Mouse (Mus musculus): ENCODE results near the gene Prdx2. TPM values are rescaled to one million over a fixed set of nuclear protein-coding genes. Genes with fewer than 3 reads are reported as not detected.

Prdx2 gene
- total and polyA plus RNA-seq, 2 experiments from 2014 or later: 758 to 809 TPM

DNA sequence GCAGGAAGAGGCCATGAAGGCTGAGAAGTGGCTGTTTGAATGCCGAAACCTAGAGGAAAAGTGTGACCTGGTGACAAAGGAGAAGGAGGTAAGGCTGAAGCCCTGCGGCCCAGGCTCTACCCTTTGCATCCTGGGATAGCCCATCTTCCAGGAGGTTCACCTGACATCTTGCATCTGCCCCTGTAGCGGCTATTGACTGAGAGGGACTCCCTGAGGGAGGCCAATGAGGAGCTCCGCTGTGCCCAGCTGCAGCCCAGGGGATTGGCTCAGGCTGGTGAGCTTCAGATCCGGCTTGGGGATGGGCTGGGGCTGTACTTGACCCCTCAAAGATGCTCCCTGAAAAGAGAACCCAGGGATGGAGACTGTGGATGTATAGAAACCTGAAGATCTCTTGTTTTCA is 27.6 kb downstream of the Prdx2 start:
- 78% methylated on average over 5 of the region's 5 CpGs for WGBS
- H3K27ac ChIP-seq (ENCODE audit: low read depth): no peak overlapping the region
- no peak overlapping the region for H3K4me2 ChIP-seq (ENCODE audit: low read depth, low read length)
- H3K27me3 ChIP-seq (ENCODE audit: control insufficient read depth, insufficient read depth, low read length): peaks cover 16% of the 10 kb centered on the region; the same call in 1 of the 2 replicates
- H3K36me3 ChIP-seq (replicated peaks; ENCODE audit: control insufficient read depth, insufficient read depth, low read length): no peaks in the 10 kb centered on the region
- no peak overlapping the region for H3K9ac ChIP-seq (replicated peaks; ENCODE audit: low read depth, low read length)
- 0 out of 2 replicates have a peak, but pooled peaks cover 2% of the 10 kb centered on the region for H3K4me1 ChIP-seq (ENCODE audit: control insufficient read depth, insufficient read depth)
- DNase-seq (ENCODE audit: low spot score) (no peak), ATAC-seq (ENCODE audit: insufficient read depth, low read depth) (no peak)
- H3K9me3 ChIP-seq (replicated peaks; ENCODE audit: control insufficient read depth, low read length): no peaks in the 10 kb centered on the region
- TF ChIP-seq CTCF (IDR thresholded peaks at IDR 0.05; ENCODE audit: low read depth) (no peak), EP300 (IDR thresholded peaks at IDR 0.05; ENCODE audit: low read depth) (no peak)
- no peak overlapping the region for H3K4me3 ChIP-seq (ENCODE audit: low read depth, low read length)

DNA sequence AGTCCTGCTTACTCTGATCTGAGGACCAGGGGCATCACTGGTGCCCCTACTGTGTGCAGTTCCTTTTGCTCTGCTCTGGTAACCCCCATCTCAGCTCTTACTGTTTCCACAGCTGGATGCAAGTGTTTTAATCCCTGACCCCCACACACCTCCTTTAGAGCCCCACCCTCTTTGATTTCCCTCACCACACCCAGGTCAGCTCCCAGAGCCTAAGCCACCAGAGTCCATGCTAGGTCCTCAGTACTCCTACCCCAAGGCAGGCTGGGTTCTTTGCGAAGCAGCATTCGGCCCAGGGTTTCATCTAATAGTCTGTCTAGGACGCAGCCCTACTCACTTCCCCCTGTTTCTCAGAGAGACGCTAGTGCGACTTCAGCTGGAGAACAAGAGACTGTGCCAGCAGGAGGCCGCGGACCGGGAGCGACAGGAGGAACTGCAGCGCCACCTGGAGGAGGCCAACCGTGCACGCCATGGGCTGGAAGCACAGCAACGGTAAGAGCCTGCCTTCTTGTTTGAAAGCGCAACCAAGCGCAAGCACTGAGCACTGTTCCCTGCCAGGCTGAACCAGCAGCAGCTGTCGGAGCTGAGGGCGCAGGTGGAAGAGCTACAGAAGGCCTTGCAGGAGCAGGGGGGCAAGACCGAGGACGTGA is 28.4 kb downstream of the Prdx2 start:
- no peaks in the 10 kb centered on the region for H3K36me3 ChIP-seq (replicated peaks; ENCODE audit: control insufficient read depth, insufficient read depth, low read length)
- H3K9me3 ChIP-seq (replicated peaks; ENCODE audit: control insufficient read depth, low read length): no peaks in the 10 kb centered on the region
- no peak overlapping the region for H3K27ac ChIP-seq (ENCODE audit: low read depth)
- no peak overlapping the region for H3K9ac ChIP-seq (replicated peaks; ENCODE audit: low read depth, low read length)
- H3K27me3 ChIP-seq (ENCODE audit: control insufficient read depth, insufficient read depth, low read length): peaks cover 16% of the 10 kb centered on the region; the same call in 1 of the 2 replicates
- WGBS: 6% methylated on average over 19 of the region's 19 CpGs
- ATAC-seq (ENCODE audit: insufficient read depth, low read depth): peak; percentile 79
- peak; percentile 85 for DNase-seq (ENCODE audit: low spot score)
- TF ChIP-seq CTCF (IDR thresholded peaks at IDR 0.05; ENCODE audit: low read depth) (peak; percentile 90), EP300 (IDR thresholded peaks at IDR 0.05; ENCODE audit: low read depth) (no peak)
- H3K4me1 ChIP-seq (ENCODE audit: control insufficient read depth, insufficient read depth): 0 out of 2 replicates have a peak, but pooled peaks cover 2% of the 10 kb centered on the region
- H3K4me2 ChIP-seq (ENCODE audit: low read depth, low read length): peak overlapping the region; percentile 20; the same call in 1 of the 2 replicates
- no peak overlapping the region for H3K4me3 ChIP-seq (ENCODE audit: low read depth, low read length)

DNA sequence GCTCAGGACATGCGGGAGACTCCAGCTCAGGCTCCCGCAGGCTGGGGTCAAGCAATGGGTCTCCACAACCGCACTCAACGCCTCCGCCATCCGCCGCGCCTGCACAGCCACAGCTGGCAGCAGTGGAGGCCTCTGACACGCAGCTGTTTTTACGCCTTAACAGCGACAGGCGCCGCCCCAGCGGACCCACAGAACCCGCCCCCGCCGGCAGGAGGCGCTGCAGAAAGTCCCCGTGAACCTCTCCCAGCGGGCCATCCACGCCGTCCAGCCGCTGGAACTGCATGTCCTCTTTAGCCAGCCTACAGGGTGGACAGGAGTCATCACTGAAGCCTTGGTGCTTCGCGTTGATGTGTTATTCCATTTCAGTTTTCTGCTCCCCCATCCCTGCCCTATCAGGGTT is 38.3 kb downstream of the Prdx2 start:
- Histone ChIP-seq H3K4me2 (ENCODE audit: low read depth, low read length) (no peak overlapping the region), H3K9ac (replicated peaks; ENCODE audit: low read depth, low read length) (no peak overlapping the region), H3K36me3 (replicated peaks; ENCODE audit: control insufficient read depth, insufficient read depth, low read length) (no peaks in the 10 kb centered on the region), H3K27ac (ENCODE audit: low read depth) (no peak overlapping the region), H3K9me3 (replicated peaks; ENCODE audit: control insufficient read depth, low read length) (no peaks in the 10 kb centered on the region), H3K4me3 (ENCODE audit: low read depth, low read length) (no peak overlapping the region), H3K4me1 (ENCODE audit: control insufficient read depth, insufficient read depth) (no peaks in the 10 kb centered on the region), H3K27me3 (ENCODE audit: control insufficient read depth, insufficient read depth, low read length) (peaks cover 35% of the 10 kb centered on the region)
- TF ChIP-seq CTCF (IDR thresholded peaks at IDR 0.05; ENCODE audit: low read depth): peak; percentile 22; the same call in 1 of the 2 replicates
- TF ChIP-seq EP300 (IDR thresholded peaks at IDR 0.05; ENCODE audit: low read depth): no peak
- DNase-seq (ENCODE audit: low spot score): no peak
- no peak for ATAC-seq (ENCODE audit: insufficient read depth, low read depth)
- 15% methylated on average over 25 of the region's 25 CpGs for WGBS

DNA sequence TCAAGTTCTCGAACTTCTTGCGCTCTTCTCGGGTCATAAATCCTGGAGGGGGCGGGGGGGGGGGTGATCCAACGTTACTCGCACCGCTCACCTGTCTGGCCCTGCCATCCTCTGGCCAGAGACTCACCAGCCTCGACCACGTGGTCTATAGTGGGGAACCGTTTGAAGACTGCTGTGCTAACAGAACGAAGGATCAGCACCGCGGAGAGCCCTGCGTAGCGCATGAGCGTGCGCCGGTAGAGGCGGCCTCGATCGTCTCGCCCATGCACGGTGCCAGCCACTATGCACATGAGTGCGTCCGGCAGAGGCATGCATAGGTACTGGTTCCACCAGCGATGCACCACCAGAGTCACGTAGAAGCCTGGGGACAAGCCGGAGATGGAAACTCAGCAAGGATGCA is 41.9 kb downstream of the Prdx2 start:
- no peak for ATAC-seq (ENCODE audit: insufficient read depth, low read depth)
- peaks cover 55% of the 10 kb centered on the region for H3K27me3 ChIP-seq (ENCODE audit: control insufficient read depth, insufficient read depth, low read length)
- no peak overlapping the region for H3K4me3 ChIP-seq (ENCODE audit: low read depth, low read length)
- no peaks in the 10 kb centered on the region for H3K36me3 ChIP-seq (replicated peaks; ENCODE audit: control insufficient read depth, insufficient read depth, low read length)
- H3K27ac ChIP-seq (ENCODE audit: low read depth): no peak overlapping the region
- H3K9ac ChIP-seq (replicated peaks; ENCODE audit: low read depth, low read length): no peak overlapping the region
- 15% methylated on average over 28 of the region's 28 CpGs for WGBS
- no peaks in the 10 kb centered on the region for H3K4me1 ChIP-seq (ENCODE audit: control insufficient read depth, insufficient read depth)
- no peaks in the 10 kb centered on the region for H3K9me3 ChIP-seq (replicated peaks; ENCODE audit: control insufficient read depth, low read length)
- H3K4me2 ChIP-seq (ENCODE audit: low read depth, low read length): no peak overlapping the region
- TF ChIP-seq CTCF (IDR thresholded peaks at IDR 0.05; ENCODE audit: low read depth) (no peak), EP300 (IDR thresholded peaks at IDR 0.05; ENCODE audit: low read depth) (no peak)
- DNase-seq (ENCODE audit: low spot score): no peak

DNA sequence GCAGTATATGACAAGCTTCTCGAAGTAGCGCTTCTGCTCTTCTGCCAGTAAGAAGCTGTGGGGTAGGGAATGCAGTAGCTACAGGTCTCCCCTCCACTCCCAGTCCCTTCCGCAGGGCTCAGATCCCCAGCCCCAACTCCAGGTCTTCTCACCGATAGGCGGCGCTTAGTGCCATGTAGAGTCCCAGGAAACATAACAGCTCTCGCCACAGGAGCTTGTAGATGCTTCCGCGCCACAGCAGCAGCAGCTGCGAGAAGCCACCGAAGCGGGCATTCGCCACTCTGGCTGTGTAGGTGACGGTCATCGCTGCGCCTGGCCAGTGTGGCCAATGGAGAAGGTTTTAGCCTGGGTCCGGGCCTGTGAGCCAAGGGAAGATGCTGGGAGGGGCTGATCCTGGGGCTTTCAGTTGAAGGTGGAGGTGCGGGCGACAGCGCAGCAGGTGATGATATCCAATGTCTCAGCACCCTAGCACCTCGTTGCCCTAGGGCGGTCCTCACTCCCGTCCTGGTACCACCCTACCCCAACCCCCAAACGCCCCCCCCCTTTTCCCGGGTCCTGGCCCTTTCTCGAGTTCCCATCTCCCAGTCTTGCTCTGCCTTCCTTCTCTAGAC is 43.9 kb downstream of the Prdx2 start:
- ATAC-seq (ENCODE audit: insufficient read depth, low read depth) (peak; percentile 58), DNase-seq (ENCODE audit: low spot score) (peak; percentile 36)
- no peak overlapping the region for H3K9ac ChIP-seq (replicated peaks; ENCODE audit: low read depth, low read length)

More for the DNA sequence above, 43.9 kb downstream of the Prdx2 start:
- Histone ChIP-seq H3K27me3 (ENCODE audit: control insufficient read depth, insufficient read depth, low read length) (peaks cover 49% of the 10 kb centered on the region), H3K9me3 (replicated peaks; ENCODE audit: control insufficient read depth, low read length) (no peaks in the 10 kb centered on the region), H3K36me3 (replicated peaks; ENCODE audit: control insufficient read depth, insufficient read depth, low read length) (peaks cover 11% of the 10 kb centered on the region), H3K27ac (ENCODE audit: low read depth) (no peak overlapping the region), H3K4me3 (ENCODE audit: low read depth, low read length) (peak overlapping the region; percentile 26; the same call in 1 of the 2 replicates), H3K4me2 (ENCODE audit: low read depth, low read length) (peak overlapping the region; percentile 50), H3K4me1 (ENCODE audit: control insufficient read depth, insufficient read depth) (no peaks in the 10 kb centered on the region)
- no peak for TF ChIP-seq EP300 (IDR thresholded peaks at IDR 0.05; ENCODE audit: low read depth)
- TF ChIP-seq CTCF (IDR thresholded peaks at IDR 0.05; ENCODE audit: low read depth): peak; percentile 63
- WGBS: 9% methylated on average over 25 of the region's 26 CpGs
